20 mouse cellular contexts compared by ENCODE assay signal in genomic region chr5:77783953-77784352, GRCm38 (mm10).
DNase-seq lines count a peak whose midpoint lies in the region; ATAC-seq and TF ChIP-seq lines count a peak whose summit lies in the region.
"Had no signal": no experiment of that assay in that cellular context is flagged by ENCODE, and none has a peak within 500 bp of the region (broad histone marks: within the 10 kb centered on the region; RNA-seq: fewer than 3 reads in every experiment).

No protein-coding gene starts in this region.

- H3K27ac ChIP-seq in forebrain, postnatal 0 days (ENCODE audit: low read depth, low read length), result no peak overlapping the region
- H3K27ac ChIP-seq in forebrain, embryonic 13.5 days, result no peak overlapping the region
- no peak overlapping the region for H3K27ac ChIP-seq in hindbrain, embryonic 15.5 days (replicated peaks)
- no peak overlapping the region for H3K27ac ChIP-seq in hindbrain, embryonic 10.5 days
- no peak overlapping the region for H3K27ac ChIP-seq in hindbrain, postnatal 0 days
- H3K27ac ChIP-seq: embryonic facial prominence, embryonic 12.5 days; heart, embryonic 13.5 days had no signal

- H3K4me2 ChIP-seq in forebrain, postnatal 0 days (ENCODE audit: low read depth), result no peak overlapping the region
- no peak overlapping the region for H3K4me2 ChIP-seq in forebrain, embryonic 13.5 days
- H3K4me2 ChIP-seq in hindbrain, embryonic 15.5 days, result no peak overlapping the region
- no peak overlapping the region for H3K4me2 ChIP-seq in hindbrain, postnatal 0 days (ENCODE audit: low read depth, low read length)
- H3K4me2 ChIP-seq: embryonic facial prominence, embryonic 12.5 days; heart, embryonic 13.5 days had no signal

- 44% methylated on average over 2 of the region's 2 CpGs for WGBS in forebrain, postnatal 0 days
- 70% methylated on average over 2 of the region's 2 CpGs for WGBS in forebrain, embryonic 13.5 days
- WGBS in hindbrain, embryonic 15.5 days, result 54% methylated on average over 2 of the region's 2 CpGs
- 77% methylated on average over 2 of the region's 2 CpGs for WGBS in hindbrain, embryonic 10.5 days
- whole genome bisulfite sequencing in hindbrain, postnatal 0 days, result 40% methylated on average over 2 of the region's 2 CpGs

- ATAC-seq in forebrain, postnatal 0 days, result peak; percentile 47
- ATAC-seq in forebrain, embryonic 13.5 days, result no peak
- ATAC-seq in hindbrain, embryonic 15.5 days (ENCODE audit: low FRiP score, low read depth), result peak; percentile 45; the same call in 1 of the 2 replicates
- ATAC-seq in hindbrain, postnatal 0 days, result no peak
- ATAC-seq: CD4-positive, CD25-positive, alpha-beta regulatory T cell, adult 4 months; forebrain, embryonic 16.5 days; intestine, embryonic 16.5 days had no signal

- no peaks in the 10 kb centered on the region for H3K9me3 ChIP-seq in forebrain, postnatal 0 days (ENCODE audit: low read length)
- H3K9me3 ChIP-seq in forebrain, embryonic 13.5 days (replicated peaks), result no peaks in the 10 kb centered on the region
- no peaks in the 10 kb centered on the region for H3K9me3 ChIP-seq in hindbrain, embryonic 15.5 days
- no peaks in the 10 kb centered on the region for H3K9me3 ChIP-seq in hindbrain, embryonic 10.5 days
- H3K9me3 ChIP-seq in hindbrain, postnatal 0 days (ENCODE audit: low read length), result no peaks in the 10 kb centered on the region
- H3K9me3 ChIP-seq: embryonic facial prominence, embryonic 12.5 days; heart, embryonic 13.5 days had no signal

- H3K4me3 ChIP-seq in forebrain, postnatal 0 days (ENCODE audit: low read depth, low read length), result no peak overlapping the region
- no peak overlapping the region for H3K4me3 ChIP-seq in forebrain, embryonic 13.5 days
- no peak overlapping the region for H3K4me3 ChIP-seq in hindbrain, embryonic 15.5 days
- H3K4me3 ChIP-seq in hindbrain, embryonic 10.5 days, result no peak overlapping the region
- H3K4me3 ChIP-seq in hindbrain, postnatal 0 days (ENCODE audit: low read length), result no peak overlapping the region
- H3K4me3 ChIP-seq: embryonic facial prominence, embryonic 12.5 days; heart, embryonic 13.5 days had no signal

- H3K27me3 ChIP-seq in forebrain, postnatal 0 days (ENCODE audit: insufficient read depth, low read length), result no peaks in the 10 kb centered on the region
- H3K27me3 ChIP-seq in forebrain, embryonic 13.5 days, result no peaks in the 10 kb centered on the region
- H3K27me3 ChIP-seq in hindbrain, embryonic 15.5 days, result no peaks in the 10 kb centered on the region
- no peaks in the 10 kb centered on the region for H3K27me3 ChIP-seq in hindbrain, embryonic 10.5 days (ENCODE audit: insufficient read depth, poor library complexity, severe bottlenecking)
- H3K27me3 ChIP-seq in hindbrain, postnatal 0 days (ENCODE audit: insufficient read depth, low read length), result no peaks in the 10 kb centered on the region
- H3K27me3 ChIP-seq: embryonic facial prominence, embryonic 12.5 days; heart, embryonic 13.5 days had no signal

- TF ChIP-seq CTCF in forebrain, postnatal 0 days (IDR thresholded peaks at IDR 0.05; ENCODE audit: low read depth), result no peak
- no peak for TF ChIP-seq CTCF in hindbrain, postnatal 0 days (IDR thresholded peaks at IDR 0.05; ENCODE audit: low read depth)

- no peak for DNase-seq in forebrain, postnatal 0 days
- DNase-seq in hindbrain, embryonic 10.5 days (ENCODE audit: low spot score), result no peak
- peak; percentile 55 for DNase-seq in Muller cell, postnatal 12 days (ENCODE audit: inconsistent ontology term)
- peak; percentile 40 for DNase-seq in hindbrain, postnatal 0 days (ENCODE audit: low spot score)
- no peak for DNase-seq in right cerebral cortex, postnatal 36 days (ENCODE audit: low spot score in 2 of 2)
- DNase-seq: adrenal gland, postnatal 10 days; B cell, adult 2 months; cerebellum, adult 18-20 months; cerebellum, postnatal 10 days; gastrocnemius, postnatal 14 days; heart, postnatal 36 days; kidney, adult 2 months had no signal

- no peaks in the 10 kb centered on the region for H3K4me1 ChIP-seq in forebrain, postnatal 0 days (ENCODE audit: insufficient read depth)
- H3K4me1 ChIP-seq in forebrain, embryonic 13.5 days, result no peaks in the 10 kb centered on the region
- no peaks in the 10 kb centered on the region for H3K4me1 ChIP-seq in hindbrain, embryonic 15.5 days (replicated peaks)
- no peaks in the 10 kb centered on the region for H3K4me1 ChIP-seq in hindbrain, embryonic 10.5 days (replicated peaks)
- H3K4me1 ChIP-seq in hindbrain, postnatal 0 days (ENCODE audit: insufficient read depth, low read length), result no peaks in the 10 kb centered on the region
- H3K4me1 ChIP-seq: embryonic facial prominence, embryonic 12.5 days; heart, embryonic 13.5 days had no signal

- no peak overlapping the region for H3K9ac ChIP-seq in forebrain, postnatal 0 days
- H3K9ac ChIP-seq in forebrain, embryonic 13.5 days, result no peak overlapping the region
- H3K9ac ChIP-seq in hindbrain, embryonic 15.5 days, result no peak overlapping the region
- H3K9ac ChIP-seq in hindbrain, postnatal 0 days (replicated peaks; ENCODE audit: low read length), result no peak overlapping the region
- H3K9ac ChIP-seq: embryonic facial prominence, embryonic 12.5 days; heart, embryonic 13.5 days had no signal

- H3K36me3 ChIP-seq in forebrain, postnatal 0 days (ENCODE audit: insufficient read depth), result no peaks in the 10 kb centered on the region
- H3K36me3 ChIP-seq in forebrain, embryonic 13.5 days (ENCODE audit: poor library complexity, severe bottlenecking), result no peaks in the 10 kb centered on the region
- H3K36me3 ChIP-seq in hindbrain, embryonic 15.5 days, result no peaks in the 10 kb centered on the region
- H3K36me3 ChIP-seq in hindbrain, embryonic 10.5 days, result no peaks in the 10 kb centered on the region
- no peaks in the 10 kb centered on the region for H3K36me3 ChIP-seq in hindbrain, postnatal 0 days (ENCODE audit: insufficient read depth, low read length)
- H3K36me3 ChIP-seq: embryonic facial prominence, embryonic 12.5 days; G1E; heart, embryonic 13.5 days had no signal

Comparison
In these comparisons a context has a peak if more than half of its experiments do, and no peak if none do; other contexts are left out.
1. ATAC-seq: peak in forebrain, postnatal 0 days (single experiment) and hindbrain, embryonic 15.5 days (single experiment); none in forebrain, embryonic 13.5 days (single experiment) and hindbrain, postnatal 0 days (single experiment).
2. DNase-seq: peak in Muller cell, postnatal 12 days (single experiment) and hindbrain, postnatal 0 days (single experiment); none in forebrain, postnatal 0 days (single experiment), hindbrain, embryonic 10.5 days (single experiment) and right cerebral cortex, postnatal 36 days (0 of 2).